Mouse (Mus musculus) kidney, embryonic 14.5 days (tissue): ENCODE measurements around the gene Tlx3. TPM values are rescaled to one million over a fixed set of nuclear protein-coding genes. Genes with fewer than 3 reads are reported as not detected.

Experiments
- ATAC-seq: fragments of 200-750 bp; cut with Nextera tagmentation; 2 replicates; pipeline ENCODE4 v1.8.0; 2017; ENCODE audit warnings: moderate number of reproducible peaks, mild to moderate bottlenecking, moderate TSS enrichment, moderate library complexity; ENCODE audit not compliant: low FRiP score, low TSS enrichment
- H3K27ac ChIP-seq: fragments of 300-500 bp; sonication (generic); 2 replicates; pipeline ENCODE4 v1.5.1; 2014; ENCODE audit warnings: low read depth, mild to moderate bottlenecking, low read length, moderate library complexity, mixed read lengths
- H3K27me3 ChIP-seq: fragments of 300-500 bp; sonication (generic); 2 replicates; pipeline ENCODE4 v1.6.1; 2014; ENCODE audit warnings: mild to moderate bottlenecking, low read length; ENCODE audit not compliant: control insufficient read depth, insufficient read depth
- H3K36me3 ChIP-seq: fragments of 300-500 bp; sonication (generic); 2 replicates; pipeline ENCODE4 v1.6.1; 2014; ENCODE audit warnings: low read length, mixed read lengths; ENCODE audit not compliant: control insufficient read depth, insufficient read depth
- H3K4me1 ChIP-seq: fragments of 300-500 bp; sonication (generic); 2 replicates; pipeline ENCODE4 v1.6.1; 2014; ENCODE audit warnings: low read length, mixed read lengths; ENCODE audit not compliant: control insufficient read depth, insufficient read depth
- H3K4me2 ChIP-seq: fragments of 300-500 bp; sonication (generic); replicated peaks from 2 replicates; pipeline ENCODE4 v1.6.1; 2014; ENCODE audit warnings: low read depth, mild to moderate bottlenecking, low read length
- H3K4me3 ChIP-seq: fragments of 300-500 bp; sonication (generic); 2 replicates; pipeline ENCODE4 v1.5.1; 2014; ENCODE audit warnings: mild to moderate bottlenecking, low read length
- H3K9ac ChIP-seq: fragments of 300-500 bp; sonication (generic); 2 replicates; pipeline ENCODE4 v1.6.1; 2014; ENCODE audit warnings: low read depth, mild to moderate bottlenecking, low read length, moderate library complexity
- H3K9me3 ChIP-seq: fragments of 300-500 bp; sonication (generic); 2 replicates; pipeline ENCODE4 v1.6.1; 2016; ENCODE audit warnings: low read length; ENCODE audit not compliant: control insufficient read depth
- WGBS: fragments of 180-500 bp; shearing (Covaris S2); extraction: QIAGEN DNeasy Blood & Tissue Kit; methylation state at CpG from one replicate; pipeline ENCODE4 v1.1.7; 2014; 5-methylcytosine and 5-hydroxymethylcytosine counted together
- polyA plus RNA-seq: library from polyadenylated mRNA; unstranded; fragments of >200 nt; fragmentation: Nextera tagmentation; extraction: Ambion mirVana; gene quantifications from 2 replicates; pipeline ENCODE4 v1.2.1, GENCODE M21; 2014

Gene Tlx3
- polyA plus RNA-seq, 1 experiment from 2014 or later = not detected

DNA sequence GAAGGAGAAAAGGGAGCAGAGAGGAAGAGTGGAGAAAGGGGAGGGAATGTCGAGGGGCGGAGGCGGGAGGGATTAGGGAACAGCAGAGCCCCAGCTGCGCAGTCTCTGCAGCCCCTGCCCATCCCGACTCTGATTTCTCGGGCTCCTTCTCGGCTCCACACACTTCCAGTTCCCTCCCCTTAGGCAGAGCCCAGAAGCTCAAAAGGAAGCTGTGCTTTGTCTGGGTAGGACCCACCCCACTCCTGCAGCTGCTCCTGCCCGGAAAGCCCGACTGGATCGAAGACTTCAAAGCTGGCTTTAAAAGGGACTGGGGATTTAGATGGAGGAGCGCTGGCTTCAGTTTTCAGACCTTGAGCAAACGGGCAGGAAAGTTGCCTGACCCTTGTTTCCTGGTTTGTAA is 9.7 kb downstream of the Tlx3 start:
- peaks cover 7% of the 10 kb centered on the region; the same call in 1 of the 2 replicates for H3K9me3 ChIP-seq
- no peaks in the 10 kb centered on the region for H3K36me3 ChIP-seq
- H3K9ac ChIP-seq = no peak overlapping the region
- H3K4me1 ChIP-seq = no peaks in the 10 kb centered on the region
- ATAC-seq = 0 out of 2 replicates have a peak, but pooled peaks have one; percentile 49
- no peak overlapping the region for H3K4me3 ChIP-seq
- WGBS = 2% methylated on average over 12 of the region's 12 CpGs
- no peak overlapping the region for H3K27ac ChIP-seq
- peaks cover 78% of the 10 kb centered on the region for H3K27me3 ChIP-seq
- no peak overlapping the region for H3K4me2 ChIP-seq

DNA sequence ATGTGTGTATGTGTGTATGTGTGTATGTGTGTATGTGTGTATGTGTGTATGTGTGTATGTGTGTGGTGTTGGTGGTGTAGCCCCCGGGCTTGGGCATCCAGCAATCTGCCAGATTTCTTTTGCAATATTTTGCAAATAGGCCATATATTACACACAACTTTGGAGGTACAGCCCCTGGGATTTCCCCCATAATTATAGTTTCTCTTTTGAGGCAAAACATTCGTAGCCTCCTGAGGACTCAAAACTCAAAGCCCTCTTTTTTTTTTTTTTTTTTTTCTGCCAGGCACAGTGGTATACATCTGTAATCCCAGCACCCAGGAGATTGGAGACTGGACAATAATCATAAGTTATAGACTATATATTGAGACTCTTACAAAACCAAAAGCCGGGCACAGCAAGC is 21.6 kb downstream of the Tlx3 start:
- Histone ChIP-seq H3K9ac (no peak overlapping the region), H3K27me3 (peaks cover 21% of the 10 kb centered on the region), H3K4me2 (no peak overlapping the region), H3K27ac (no peak overlapping the region), H3K4me3 (no peak overlapping the region), H3K9me3 (no peaks in the 10 kb centered on the region), H3K36me3 (no peaks in the 10 kb centered on the region), H3K4me1 (0 out of 2 replicates have a peak, but pooled peaks cover 6% of the 10 kb centered on the region)
- ATAC-seq = no peak
- 87% methylated on average over 3 of the region's 3 CpGs for WGBS

DNA sequence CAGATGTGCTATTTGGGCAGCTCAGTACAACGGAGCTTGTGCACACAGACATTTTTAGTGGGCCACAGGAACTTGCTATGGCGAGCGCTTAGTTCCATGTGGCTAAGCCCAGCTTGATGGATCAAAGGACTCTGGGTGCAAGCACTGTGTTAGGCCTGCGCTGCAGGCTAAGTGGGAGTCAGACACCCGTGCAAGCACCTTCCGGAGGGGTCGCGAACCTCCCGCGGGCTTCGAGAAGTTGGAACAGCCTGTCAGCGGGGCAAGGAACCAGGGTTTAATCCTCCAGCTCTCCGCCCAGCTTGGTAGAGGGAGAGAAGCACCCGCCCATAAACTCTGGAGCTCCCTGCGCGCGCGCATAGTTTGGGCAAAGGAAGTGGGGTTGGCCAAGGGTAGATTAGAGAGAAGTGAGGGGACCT is 22.7 kb downstream of the Tlx3 start:
- H3K4me3 ChIP-seq = peak overlapping the region; percentile 27
- H3K36me3 ChIP-seq = no peaks in the 10 kb centered on the region
- no peak overlapping the region for H3K27ac ChIP-seq
- 0 out of 2 replicates have a peak overlapping the region, but pooled peaks have one; percentile 28 for H3K9ac ChIP-seq
- H3K9me3 ChIP-seq = no peaks in the 10 kb centered on the region
- H3K4me2 ChIP-seq = peak overlapping the region; percentile 49
- WGBS = 1% methylated on average over 18 of the region's 18 CpGs
- ATAC-seq = peak; percentile 73
- H3K4me1 ChIP-seq = 0 out of 2 replicates have a peak, but pooled peaks cover 6% of the 10 kb centered on the region
- peaks cover 21% of the 10 kb centered on the region for H3K27me3 ChIP-seq

DNA sequence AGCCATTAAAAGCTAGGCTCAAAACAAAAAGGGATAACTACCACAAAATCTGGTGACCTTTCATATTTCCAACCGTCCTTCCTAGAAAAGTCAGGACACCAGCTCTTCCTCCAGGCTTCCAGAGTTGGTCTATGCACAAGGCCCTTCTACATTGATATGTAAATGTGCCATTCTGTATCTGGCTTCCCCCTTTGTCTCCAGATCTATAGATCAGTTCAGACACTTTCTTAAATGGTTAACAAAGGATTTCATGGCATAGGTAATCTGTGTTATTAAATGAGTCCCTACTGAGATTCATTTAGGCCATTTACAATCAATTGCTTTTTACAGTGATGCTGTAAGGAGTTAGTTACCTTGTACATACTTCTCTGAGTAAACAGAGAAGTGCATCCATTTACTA is 23.6 kb downstream of the Tlx3 start:
- no peak for ATAC-seq
- 66% methylated on average over 1 of the region's 1 CpGs for WGBS
- Histone ChIP-seq H3K27me3 (peaks cover 21% of the 10 kb centered on the region), H3K36me3 (no peaks in the 10 kb centered on the region), H3K9ac (no peak overlapping the region), H3K27ac (no peak overlapping the region), H3K4me2 (no peak overlapping the region), H3K4me3 (no peak overlapping the region), H3K4me1 (0 out of 2 replicates have a peak, but pooled peaks cover 6% of the 10 kb centered on the region), H3K9me3 (no peaks in the 10 kb centered on the region)

DNA sequence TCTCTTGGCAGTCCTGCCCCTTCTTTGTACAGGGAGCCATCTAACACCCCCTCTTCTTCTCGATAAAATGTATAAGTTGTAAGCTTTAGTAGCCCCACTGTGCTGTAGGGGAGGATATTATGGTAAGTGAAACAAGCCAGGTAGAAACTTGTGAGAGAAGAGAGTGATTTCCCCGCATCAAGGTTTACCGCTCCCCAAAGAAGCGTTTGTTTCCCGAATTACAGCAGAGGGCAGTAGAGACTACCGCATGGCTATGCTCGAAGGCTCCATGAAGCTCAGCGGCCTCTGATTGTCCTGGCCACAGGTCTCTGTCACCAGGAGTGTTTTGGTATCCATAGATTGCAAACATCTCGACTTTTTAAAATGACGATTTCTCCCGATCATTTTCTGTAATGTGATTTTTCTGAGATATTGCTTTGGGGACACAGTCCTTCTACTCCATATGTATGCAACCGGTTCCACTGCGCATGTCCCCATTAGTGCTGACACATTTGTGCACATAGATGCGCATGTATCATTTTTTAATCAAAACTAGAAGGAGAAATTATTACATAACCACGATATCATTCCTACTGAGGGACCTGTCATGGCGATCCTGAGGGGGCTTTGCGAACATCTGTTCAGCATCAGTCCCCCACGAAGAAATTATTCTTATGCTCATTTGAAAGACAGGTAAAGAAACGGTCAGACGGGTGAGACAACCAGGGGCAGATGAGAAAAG is 26.7 kb downstream of the Tlx3 start:
- no peak; the same call in 1 of the 2 replicates for ATAC-seq
- H3K4me1 ChIP-seq = 0 out of 2 replicates have a peak, but pooled peaks cover 6% of the 10 kb centered on the region
- no peaks in the 10 kb centered on the region for H3K36me3 ChIP-seq
- H3K27ac ChIP-seq = no peak overlapping the region
- 33% methylated on average over 20 of the region's 20 CpGs for WGBS
- H3K4me3 ChIP-seq = no peak overlapping the region
- H3K9ac ChIP-seq = no peak overlapping the region
- H3K27me3 ChIP-seq = peaks cover 21% of the 10 kb centered on the region
- no peaks in the 10 kb centered on the region for H3K9me3 ChIP-seq
- H3K4me2 ChIP-seq = no peak overlapping the region

DNA sequence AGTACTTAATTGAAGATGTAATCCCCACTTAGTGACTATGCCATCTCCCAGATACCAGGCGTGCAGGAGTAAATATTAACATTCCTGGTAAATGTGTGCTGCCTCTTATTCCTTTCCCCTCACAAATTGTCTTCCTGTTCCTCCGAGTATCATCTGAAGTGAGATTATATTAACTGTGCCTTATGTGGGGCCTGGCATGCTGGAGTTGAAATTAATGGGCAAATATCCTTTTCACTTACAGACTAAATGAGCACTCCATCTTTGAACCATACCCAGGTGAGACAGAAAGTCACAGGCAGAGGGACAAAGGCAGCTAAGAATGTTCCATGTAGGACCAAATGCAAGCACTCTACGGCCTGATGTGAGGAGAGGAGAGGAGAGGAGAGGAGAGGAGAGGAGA is 27.6 kb downstream of the Tlx3 start:
- WGBS = 70% methylated on average over 3 of the region's 3 CpGs
- no peak for ATAC-seq

DNA sequence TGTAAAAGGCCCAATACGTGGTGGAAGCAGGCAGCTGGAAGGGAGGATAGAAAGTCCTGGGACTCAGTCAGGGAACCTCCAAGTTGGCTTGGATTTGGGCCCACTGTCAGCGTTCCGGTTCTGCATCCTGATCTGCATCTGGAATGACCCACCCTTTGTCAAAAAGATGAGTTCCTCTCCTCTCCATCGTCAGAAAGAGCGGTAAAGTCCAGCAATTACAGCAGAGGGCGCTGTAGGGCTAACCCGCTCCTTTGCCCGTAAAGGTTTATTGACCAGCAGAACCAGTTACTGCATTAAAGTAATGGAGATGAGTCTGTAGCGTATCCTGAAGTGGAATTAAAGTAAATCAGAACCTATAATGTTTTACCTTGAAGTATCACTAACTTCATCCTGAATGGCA is 32.9 kb downstream of the Tlx3 start:
- no peaks in the 10 kb centered on the region for H3K9me3 ChIP-seq
- H3K36me3 ChIP-seq = no peaks in the 10 kb centered on the region
- 0 out of 2 replicates have a peak, but pooled peaks cover 2% of the 10 kb centered on the region for H3K27me3 ChIP-seq
- no peak overlapping the region for H3K9ac ChIP-seq
- H3K4me1 ChIP-seq = no peaks in the 10 kb centered on the region
- H3K4me3 ChIP-seq = no peak overlapping the region
- 12% methylated on average over 9 of the region's 9 CpGs for WGBS
- no peak overlapping the region for H3K4me2 ChIP-seq
- ATAC-seq = no peak; the same call in 1 of the 2 replicates
- no peak overlapping the region for H3K27ac ChIP-seq

More for the DNA sequence above, 27.6 kb downstream of the Tlx3 start:
- H3K4me1 ChIP-seq = 0 out of 2 replicates have a peak, but pooled peaks cover under 1% of the 10 kb centered on the region
- H3K27me3 ChIP-seq = peaks cover 21% of the 10 kb centered on the region
- no peaks in the 10 kb centered on the region for H3K9me3 ChIP-seq
- no peaks in the 10 kb centered on the region for H3K36me3 ChIP-seq
- no peak overlapping the region for H3K9ac ChIP-seq
- H3K27ac ChIP-seq = no peak overlapping the region
- H3K4me3 ChIP-seq = no peak overlapping the region
- H3K4me2 ChIP-seq = no peak overlapping the region

DNA sequence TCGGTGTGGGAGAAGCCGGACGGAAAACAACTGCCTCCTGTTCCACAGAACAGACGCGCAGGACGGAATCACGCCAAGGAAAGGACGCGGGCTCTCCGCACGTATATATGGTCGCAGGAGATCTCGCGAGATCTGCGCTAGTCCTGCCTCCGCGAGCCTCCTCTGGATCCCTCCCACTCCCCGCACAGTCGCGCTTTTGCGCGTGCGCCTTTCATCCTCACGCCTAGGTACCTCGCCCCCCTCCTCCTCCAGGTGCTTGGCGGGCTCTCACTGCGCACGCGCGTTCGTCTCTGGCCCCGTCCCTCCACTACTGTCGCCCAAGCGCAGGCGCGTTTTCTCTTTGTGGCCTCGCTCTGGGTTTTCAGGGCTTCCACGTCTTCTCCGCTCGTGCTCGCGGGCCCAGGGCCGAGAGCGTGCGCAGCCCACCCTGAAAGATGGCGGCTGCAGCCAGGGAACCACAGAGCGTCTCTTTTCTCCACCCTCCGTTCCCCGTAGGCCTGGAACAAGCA is 40.3 kb downstream of the Tlx3 start, which contains the start of gene Npm1:
TSS of gene Npm1 (minus strand) at position 209 of the 509 bp plus-strand sequence.
- 4% methylated on average over 47 of the region's 49 CpGs for WGBS
- Histone ChIP-seq H3K27me3 (0 out of 2 replicates have a peak, but pooled peaks cover 2% of the 10 kb centered on the region), H3K36me3 (peaks cover 36% of the 10 kb centered on the region), H3K9ac (peak within 1 kb of the TSS; percentile 99), H3K4me3 (peak within 1 kb of the TSS; percentile 99), H3K4me2 (peak within 1 kb of the TSS; percentile 79), H3K4me1 (peaks cover 11% of the 10 kb centered on the region), H3K27ac (peak within 1 kb of the TSS; percentile 96), H3K9me3 (no peaks in the 10 kb centered on the region)
- ATAC-seq = peak; percentile 96
